Mouse (Mus musculus) activated CD4-positive, CD25-positive, alpha-beta regulatory T cell, adult 4 months (primary cell): Measurements from ENCODE around the gene Gm11273. TPM values are rescaled to one million over a fixed set of nuclear protein-coding genes. Genes with fewer than 3 reads are reported as not detected.
"Not testable (repeated sequence)": the region's sequence is repeated elsewhere in the genome, so short reads cannot be mapped to it uniquely, and the experiment has no call there.

Experiments
- ATAC-seq: one replicate; pipeline ENCODE4 v1.8.0; 2017
- polyA plus RNA-seq, 2 experiments: library from polyadenylated mRNA; unstranded; fragments of 100-300 nt; shearing (Covaris generic); gene quantifications; one replicate each; pipeline ENCODE4 v1.2.1; 2017

Gene Gm11273
- polyA plus RNA-seq, result 10 to 100 TPM in 1 of 2 experiments, 1 to 10 TPM in 1; 2.5 to 45.3 TPM

DNA sequence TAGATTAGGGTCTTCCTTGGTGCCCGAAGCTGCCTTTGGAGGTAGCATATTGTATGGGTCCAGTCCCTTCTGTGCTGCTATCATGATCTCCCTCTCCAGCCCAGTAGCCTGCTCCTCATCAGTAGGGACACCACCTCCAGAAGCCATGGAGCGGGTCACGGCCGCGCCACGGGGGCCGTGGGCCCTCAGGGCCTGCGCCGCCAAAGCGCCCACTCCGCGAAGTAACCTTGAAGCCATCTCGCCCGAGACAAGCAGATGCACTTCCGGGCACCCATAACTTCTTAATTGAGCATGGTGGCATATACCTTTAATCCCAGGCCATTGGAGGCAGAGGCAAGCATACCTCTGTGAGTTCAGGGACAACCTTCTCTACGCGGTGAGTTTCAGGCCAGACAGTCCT is at the start of gene Gm11273:
TSS of gene Gm11273 (minus strand) at position 237 of the 400 bp plus-strand sequence.
- not testable (repeated sequence) for ATAC-seq

DNA sequence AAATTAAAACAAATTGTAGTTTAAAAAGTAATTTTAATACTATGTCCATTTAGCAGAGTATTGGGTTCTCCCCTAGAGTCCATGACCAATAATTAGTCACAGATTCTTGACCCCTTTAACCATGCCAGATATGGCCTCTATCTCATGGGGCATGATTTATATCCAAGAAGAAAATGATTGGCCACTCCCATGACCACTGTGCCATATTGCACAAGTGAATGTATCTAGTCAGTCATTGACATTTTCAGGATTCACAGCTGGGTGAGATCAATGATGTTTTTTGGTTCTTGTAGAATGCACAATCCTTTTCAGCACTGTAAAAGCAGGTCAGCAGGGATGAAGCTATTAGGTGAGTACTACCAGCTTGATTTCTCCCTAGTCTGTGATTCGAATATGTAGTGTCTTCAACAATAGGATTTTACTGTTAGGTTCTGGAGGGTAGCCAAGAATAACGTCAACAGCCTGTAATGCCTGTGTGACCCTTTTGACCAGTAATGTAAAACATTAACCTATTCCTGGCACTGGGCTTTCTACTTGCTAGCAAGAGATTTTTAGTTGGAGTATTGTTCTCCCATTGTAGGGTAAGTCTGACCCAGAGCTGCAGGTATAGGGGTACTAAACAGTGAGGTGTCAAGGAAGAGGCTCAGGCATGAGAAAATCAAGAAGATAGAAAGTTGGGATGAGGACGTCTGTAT is 49.3 kb upstream of the Gm11273 start:
- no peak for ATAC-seq

DNA sequence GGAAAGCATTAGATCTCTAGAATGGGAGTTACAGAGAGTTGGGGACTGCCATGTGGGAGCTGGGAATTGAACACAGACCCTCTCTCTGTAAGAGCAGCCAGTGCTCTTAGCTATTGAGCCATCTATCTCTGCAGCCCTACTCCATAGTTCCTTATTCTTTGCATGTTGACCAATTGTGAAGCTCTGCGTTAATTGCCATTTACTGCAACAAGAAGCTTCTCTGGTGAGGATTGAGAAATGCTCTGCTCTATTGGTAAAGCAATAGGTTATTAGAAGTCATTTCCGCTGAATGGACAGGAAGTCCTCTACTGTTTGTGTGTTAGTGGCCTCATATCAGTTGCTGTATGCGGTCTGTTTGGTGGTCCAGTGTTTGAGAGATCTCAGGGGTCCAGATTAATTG is 48.3 kb upstream of the Gm11273 start:
- no peak for ATAC-seq

DNA sequence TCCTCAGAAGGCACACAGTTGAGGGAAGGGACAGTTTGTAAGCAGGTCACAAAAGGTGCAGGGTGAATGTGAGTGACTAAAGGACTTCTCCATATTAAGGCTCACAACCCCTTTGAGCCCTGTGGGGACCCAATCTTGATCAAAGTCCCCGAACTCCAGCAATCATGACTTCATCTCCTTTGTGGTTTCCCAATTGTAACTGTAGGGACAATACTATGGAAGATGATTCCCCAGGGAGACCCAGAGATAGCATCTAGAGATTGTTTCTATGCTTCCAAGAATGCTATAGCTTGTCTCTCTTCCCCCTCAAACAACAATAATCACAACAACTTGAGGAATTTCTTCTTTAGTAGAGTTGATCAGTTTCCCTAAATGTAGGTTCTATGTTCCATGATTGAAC is 41.5 kb upstream of the Gm11273 start, which contains the start of gene Olfr1366:
TSS of gene Olfr1366 (minus strand) at position 101 of the 400 bp plus-strand sequence.
- ATAC-seq, result no peak

DNA sequence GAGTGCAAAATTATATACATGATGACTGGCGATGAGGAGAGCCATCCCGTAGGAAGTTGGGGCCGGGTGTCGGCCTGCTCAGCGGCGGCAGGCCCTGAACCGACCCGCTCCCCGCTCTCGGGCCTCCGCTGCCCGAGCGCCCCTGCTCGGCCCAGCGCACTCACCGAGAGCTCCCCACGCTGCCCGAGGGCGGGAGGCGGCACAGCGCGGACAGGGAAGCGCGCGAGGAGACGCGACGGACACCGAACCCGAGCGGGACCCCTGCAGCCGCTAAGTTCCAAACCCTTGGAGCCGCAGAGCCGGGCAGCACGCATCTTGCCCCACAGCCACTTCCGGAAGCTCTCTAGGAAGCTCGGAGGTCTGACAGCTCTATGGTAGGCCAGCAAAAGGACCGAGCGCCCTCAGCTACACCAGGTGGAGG is 29.6 kb upstream of the Gm11273 start, which contains the start of gene Zkscan8:
TSS of gene Zkscan8 (minus strand) at position 340 of the 421 bp plus-strand sequence.
- ATAC-seq, result peak; percentile 98

DNA sequence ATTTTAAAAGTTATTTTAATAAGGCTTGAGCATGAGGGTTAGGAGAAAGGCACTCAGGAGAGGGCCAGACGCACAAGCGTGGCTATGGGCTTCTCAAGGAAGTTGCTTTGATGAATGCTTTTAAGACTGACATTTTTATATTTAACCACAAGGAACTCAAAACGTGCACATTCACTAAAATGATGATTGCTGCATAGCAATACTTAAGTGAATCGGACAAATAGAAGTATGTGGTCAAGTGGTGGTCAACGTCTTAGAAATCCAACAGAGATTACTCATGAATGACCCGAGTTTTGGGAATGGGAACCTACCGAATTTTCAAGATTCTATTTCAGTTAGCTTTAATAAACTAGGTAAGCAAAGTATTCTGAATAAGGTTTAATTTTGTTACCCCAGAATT is 28.9 kb upstream of the Gm11273 start:
- ATAC-seq, result no peak

DNA sequence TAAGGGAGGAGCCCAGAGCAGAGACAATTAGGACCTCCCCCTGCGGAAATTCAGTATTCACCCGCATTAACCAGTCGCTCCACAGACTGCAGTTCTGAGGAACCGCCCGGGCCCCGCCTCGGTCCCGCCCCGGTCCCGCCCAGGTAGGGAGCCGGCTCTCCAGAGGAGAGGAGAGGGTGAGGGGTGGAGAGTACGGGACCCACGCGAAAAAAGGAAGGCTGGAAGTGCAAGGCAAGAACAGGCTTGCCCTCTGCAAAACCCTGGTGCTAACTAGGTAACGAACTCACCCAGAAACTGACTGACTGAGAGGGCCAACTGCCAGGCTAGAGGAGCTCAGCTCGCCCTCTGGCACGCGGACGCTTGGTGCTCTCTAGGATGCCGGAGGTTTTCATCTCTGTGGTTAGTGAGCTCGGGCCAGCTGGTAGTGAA is 5.0 kb upstream of the Gm11273 start:
- ATAC-seq, result peak; percentile 98

DNA sequence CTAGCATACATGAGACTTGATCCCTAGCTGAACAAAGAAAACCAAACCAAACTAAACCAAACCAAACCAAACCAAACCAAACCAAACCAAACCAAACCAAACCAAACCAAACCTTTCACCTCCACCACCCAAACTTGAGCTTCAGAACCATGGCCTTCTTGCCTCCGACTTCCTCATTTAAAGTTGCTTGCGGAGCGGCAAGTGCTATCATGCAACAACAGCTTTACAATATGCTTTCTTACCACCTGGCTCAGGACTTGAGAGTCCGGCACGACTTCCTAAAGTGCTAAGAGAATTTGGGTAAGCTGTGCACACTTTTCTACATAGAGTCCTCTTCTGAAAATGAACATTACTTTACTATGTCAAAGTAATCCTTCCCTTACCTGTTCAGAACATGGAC is 1.1 kb upstream of the Gm11273 start:
- ATAC-seq, result no peak

DNA sequence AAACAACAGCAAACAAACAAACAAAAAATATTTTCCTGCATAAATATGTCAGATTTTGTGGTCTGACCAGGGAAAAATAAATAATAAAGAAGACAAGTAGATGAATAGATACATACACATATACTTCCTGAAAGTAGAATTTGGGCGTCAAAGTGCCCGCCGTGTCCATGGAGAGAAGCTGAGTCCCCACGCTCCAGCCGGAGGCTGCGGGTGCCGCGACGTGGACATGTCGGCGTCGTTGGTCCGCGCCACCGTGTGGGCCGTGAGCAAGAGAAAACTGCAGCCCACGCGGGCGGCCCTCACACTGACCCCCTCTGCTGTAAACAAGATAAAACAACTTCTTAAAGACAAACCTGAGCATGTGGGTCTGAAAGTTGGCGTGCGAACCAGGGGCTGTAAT is 6.1 kb downstream of the Gm11273 start, which contains the start of gene AK157302:
TSS of gene AK157302 (plus strand) at position 144 of the 400 bp plus-strand sequence.
- no peak for ATAC-seq

DNA sequence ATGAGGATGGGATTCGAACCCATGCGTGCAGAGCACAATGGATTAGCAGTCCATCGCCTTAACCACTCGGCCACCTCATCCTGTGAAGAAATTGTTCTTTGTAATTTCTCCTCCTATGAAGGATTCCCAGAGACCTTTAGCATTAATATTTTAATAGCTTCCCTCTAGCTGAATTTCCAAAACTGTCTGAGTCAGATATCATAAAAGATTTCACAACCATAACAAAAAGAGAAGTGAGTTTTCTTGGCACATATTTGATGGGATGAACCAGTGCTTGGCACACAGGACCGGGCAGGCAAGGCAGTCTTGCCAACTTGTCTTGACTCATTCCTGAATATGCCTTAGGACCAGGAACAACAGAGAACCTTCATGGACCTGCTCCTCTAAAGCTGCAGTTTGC is 8.4 kb downstream of the Gm11273 start:
- no peak for ATAC-seq

DNA sequence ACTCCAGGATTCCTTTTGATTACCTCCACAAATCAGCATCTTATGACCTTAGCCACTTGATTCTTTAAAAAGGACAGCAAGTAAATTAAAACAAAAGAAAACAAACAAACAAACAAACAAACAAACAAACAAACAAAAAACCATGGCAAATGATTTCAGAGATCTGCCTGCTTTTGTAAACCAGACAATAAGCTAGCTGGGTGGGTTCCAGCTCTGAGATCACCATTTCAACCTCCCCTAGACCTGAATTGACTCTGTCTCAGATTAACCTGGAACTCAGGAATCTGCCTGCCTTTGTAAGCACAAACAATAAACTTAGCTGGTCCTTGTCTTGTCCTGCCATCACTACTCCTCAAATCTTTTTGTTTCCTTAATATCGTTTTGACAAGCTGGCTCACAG is 14.3 kb downstream of the Gm11273 start:
- no peak for ATAC-seq

DNA sequence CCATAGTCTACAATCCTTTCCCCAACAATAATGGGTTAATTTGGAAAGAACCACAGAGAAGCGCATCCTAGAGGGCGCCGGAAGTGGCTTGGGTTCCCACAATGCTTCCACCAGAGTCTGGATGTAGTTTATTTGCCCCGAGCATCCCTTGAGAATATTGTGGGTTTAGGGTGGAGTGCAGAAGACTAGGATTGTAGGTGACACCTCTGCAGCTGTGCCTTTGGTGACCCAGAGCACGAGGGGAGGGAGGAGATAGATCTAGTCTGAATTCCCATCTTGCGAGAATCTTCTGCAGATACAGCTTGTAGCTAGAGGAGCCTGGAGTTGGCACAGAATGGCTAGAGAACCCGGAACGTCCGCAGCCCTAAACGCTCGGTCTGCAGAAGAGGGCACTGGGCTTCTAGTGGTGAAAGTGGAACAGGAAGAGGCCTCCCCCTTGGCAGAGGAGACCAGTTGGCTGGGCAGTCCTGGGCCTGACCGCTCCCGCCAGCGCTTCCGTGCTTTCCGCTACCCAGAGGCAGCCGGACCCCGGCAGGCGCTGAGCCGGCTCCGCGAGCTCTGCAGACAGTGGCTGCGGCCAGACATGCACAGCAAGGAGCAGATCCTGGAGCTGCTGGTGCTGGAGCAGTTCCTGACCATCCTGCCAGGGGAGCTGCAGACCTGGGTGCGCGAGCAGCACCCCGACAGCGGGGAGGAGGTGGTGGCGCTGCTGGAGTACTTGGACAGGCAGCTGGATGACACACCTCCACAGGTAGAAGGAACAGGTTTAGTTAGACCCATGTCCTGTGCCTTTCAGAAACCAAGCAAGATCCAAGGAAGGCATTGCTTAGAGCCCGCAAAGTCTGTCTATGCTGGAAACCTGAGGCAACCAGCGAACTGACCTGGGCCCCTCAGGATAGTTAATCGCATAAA is 22.2 kb downstream of the Gm11273 start, which contains the start of the genes Zkscan4 and Gm10065:
TSS of gene Zkscan4 (plus strand) at position 149 of the 912 bp plus-strand sequence.
TSS of gene Gm10065 (minus strand) at position 683 of the 912 bp plus-strand sequence.
- ATAC-seq, result not testable (repeated sequence)

DNA sequence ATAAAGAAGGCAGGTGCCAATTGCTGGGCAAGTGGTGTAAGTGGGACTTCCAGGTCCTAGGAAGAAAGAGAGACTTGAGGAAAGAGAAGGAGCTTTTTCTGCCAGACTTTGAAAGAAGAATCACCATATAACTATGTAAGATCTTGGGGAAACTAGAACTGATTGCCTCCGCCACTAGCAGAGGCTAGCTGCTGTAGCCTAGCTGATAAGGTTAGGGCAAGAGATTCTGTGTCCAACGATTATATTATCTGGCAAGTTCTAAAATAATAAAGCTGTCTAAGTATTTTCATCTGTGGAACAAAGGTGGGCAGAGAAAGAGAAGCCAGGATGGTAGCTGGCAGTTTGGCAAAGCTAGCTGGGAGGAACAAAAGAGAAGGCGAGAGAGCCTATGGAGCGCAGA is 28.8 kb downstream of the Gm11273 start:
- ATAC-seq, result no peak

DNA sequence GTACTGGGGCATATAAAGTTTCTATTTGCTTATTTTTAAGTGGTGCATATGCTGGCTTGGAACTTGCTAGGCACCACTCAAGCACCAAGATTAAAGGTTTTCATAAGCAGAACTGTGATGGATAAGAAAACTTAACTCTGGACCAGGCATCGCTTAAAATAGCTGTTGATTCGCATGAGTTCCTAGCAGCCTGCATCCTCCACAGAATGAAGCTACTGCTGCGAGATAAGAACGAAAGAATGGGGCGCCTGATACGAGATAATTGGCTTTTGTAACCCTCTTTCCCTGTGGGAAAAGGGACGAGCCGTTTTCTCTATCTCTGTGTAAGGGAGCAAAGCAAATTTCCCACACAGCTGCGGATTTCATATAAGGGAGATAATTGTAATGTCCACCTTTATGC is 32.1 kb downstream of the Gm11273 start:
- no peak for ATAC-seq

DNA sequence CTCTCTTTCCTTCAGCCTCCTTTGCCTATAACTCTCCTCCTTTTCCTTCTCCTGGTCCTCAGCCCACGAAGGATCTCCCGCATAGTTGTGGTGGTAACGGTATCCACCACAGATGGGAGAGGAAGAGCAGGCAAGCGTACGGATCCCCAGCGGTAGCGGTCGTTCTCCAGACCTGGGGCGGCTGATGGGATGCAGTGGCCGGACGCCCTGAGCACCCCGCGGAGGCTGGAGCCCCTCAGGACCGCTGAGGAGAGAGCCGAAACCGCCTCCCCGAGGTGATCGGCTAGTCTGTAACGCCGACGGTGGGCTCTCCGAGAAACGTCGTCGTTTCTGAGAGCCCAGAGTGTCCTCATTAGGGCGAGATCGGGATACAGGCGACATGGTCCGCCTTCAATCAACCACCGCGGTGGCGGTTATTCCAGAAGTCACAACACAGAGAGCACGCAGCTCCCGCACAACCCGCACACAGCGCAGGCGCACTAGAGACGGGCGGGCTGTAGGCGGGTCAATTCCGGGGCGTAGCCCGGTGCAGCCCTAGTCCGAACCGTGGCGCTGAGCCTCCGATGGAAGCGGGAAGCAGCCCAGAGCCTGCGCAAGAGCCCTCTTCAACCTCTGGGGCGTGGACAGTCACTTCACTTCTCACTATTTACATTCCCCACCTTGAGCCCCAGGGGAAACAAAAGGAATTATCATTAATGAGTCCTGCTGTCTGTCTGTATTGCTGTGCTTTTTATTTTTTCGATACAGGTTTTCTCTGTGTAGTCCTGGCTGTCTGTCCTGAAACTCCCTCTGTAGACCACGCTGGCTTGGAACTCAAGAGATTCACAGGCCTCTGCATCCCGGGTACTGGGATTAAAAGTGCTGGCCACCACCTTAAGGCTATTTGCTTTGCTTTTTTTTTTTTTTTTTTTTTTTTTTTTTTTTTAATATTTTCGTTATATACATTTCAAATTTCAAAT is 32.9 kb downstream of the Gm11273 start, which contains the start of gene Nkapl:
TSS of gene Nkapl (minus strand) at position 449 of the 959 bp plus-strand sequence.
- peak; percentile 82 for ATAC-seq

DNA sequence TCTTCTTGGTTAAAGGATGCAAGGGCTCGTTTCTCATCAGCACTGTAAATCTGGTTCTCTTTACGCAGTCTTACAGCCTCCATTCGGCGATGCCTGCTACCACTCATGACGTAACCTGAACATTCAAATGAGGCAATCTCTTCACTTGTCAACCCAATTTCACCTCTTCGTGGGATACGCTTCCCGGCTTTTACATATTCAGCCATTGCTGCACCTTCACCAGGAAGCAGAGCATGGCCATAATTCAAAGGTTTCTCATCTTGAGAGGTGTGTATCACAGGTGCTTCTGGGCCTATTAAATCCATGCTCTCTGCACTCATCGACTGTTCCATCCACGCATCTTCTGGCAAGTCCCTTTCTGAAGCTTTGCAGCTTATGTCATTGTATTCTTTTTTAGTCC is 33.9 kb downstream of the Gm11273 start:
- ATAC-seq, result no peak

DNA sequence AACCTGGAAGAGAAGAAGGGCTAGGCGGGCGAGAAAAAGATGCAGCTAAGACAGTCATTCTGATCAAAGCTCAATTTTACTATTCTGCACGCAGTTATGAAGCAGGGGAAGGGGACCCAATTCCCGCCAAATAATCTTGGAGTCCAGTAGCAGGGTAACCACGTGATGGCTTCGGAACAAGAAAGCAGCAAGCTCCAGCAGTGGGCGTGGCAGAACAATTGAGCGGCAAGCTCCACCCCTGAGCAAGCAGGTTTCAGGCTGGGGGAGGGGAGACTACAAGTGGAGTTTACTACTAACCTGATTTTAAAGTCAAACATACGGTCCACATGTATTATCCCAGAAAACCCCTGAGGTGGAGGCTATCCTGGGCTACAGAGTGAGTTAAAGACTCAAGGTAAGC is 38.7 kb downstream of the Gm11273 start:
- ATAC-seq, result not testable (repeated sequence)

DNA sequence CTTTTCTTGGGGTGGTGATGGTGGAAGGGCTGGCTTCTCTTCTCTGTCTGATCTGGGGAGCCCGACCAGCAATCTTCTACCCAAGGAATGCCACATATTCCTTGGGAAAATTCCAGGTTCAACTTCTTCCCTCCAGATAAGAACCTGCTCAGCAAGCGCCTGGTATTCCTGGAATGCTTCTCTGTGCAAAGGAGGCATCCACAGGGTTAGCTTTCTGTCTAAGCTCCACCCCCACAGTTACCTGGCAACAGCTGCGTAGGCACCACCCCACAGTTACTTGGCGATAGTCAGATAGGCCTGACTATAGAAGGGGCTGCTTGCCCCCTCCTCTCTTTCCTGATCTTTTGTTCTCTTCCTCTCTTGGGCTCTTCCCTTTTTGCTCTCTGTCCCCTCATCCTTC is 44.9 kb downstream of the Gm11273 start:
- no peak for ATAC-seq

DNA sequence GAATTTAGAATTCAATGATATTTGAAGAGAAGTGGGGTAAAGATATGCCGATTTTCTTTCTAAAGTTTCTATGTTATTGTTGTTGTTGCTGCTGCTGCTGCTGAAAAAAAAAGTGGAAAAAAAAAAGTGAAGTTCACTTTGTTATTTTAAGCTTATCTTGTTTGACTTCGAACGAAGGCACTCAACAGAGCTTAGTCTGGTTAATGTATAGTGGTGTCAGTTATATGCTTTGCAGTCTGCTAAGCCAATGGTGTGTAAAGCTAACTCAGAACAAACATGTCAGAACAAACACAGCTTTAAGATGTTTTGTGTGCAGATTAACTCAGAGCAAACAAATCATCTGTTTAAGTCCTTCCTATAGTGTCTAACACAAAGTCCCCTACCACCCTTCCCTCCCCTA is 47.1 kb downstream of the Gm11273 start:
- ATAC-seq, result no peak

DNA sequence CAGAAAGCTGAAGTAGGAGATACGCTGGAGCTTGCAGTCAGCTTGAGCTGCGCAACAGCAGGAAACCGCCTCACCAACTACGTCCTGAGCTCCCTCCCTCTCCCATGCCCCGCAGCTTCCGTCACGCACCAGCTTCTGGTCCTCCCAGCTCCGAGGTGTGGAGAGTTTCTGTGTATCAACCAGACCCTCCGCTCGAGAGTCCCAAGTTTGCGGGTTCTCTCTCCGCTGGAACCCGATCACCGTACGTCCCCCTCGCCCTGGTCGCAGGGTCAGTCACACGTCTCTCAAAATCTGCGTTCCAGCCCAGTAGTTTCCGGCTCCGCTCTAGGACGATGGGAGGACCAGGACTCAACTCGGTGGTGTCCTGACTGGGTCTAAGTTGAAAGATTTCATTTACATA is 47.8 kb downstream of the Gm11273 start, which contains the start of gene Zscan26:
TSS of gene Zscan26 (minus strand) at position 282 of the 400 bp plus-strand sequence.
- peak; percentile 96 for ATAC-seq

DNA sequence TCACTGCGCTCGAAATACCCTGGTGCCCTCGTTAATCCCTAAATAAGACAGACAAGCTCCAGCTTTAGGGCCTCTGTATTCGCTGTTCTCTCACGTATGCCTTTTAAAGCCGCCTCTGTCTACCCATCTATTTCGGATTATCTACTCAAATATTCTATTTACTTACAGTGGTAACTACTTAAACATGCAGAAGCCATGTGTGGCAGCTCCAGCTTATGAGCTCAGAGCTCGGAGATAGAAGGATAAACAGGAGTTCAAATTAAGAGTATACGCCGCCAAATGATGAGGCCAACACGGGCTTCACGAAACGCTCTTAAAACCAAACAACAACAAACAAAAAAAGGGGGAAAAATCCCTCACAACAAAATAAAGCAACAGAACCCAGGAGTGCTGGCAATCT is 48.2 kb downstream of the Gm11273 start:
- ATAC-seq, result peak; percentile 8
